In the genomic region with DNA sequence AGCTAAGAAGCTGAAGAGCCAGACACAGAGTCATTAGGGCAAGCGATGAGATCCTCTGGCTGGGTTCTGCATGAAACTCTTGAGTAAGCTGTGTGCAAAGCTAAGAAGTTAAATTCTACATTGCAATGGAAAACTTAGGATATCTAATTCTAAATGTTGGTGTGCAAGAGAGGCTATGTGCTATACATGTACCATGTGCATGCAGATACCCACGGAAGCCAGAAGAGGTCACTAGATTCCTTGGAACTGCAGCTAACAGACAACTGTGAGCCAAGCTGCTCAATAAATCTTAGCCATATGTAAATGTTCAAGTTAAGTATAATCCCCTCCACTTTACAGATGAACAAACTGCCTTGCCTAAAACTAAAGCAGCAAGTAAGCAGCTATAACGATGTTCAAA, we compare ENCODE assay signal across 9 mouse cellular contexts. TPM values are rescaled to one million over a fixed set of nuclear protein-coding genes. Genes with fewer than 3 reads are reported as not detected.
DNase-seq lines count a peak whose midpoint lies in the region; ATAC-seq and TF ChIP-seq lines count a peak whose summit lies in the region.
"Had no signal": no experiment of that assay in that cellular context is flagged by ENCODE, and none has a peak within 500 bp of the region (broad histone marks: within the 10 kb centered on the region; RNA-seq: fewer than 3 reads in every experiment).

No protein-coding gene starts in this region.

- no peak overlapping the region for H3K4me3 ChIP-seq in heart, embryonic 10.5 days
- no peak overlapping the region for H3K4me3 ChIP-seq in embryonic facial prominence, embryonic 14.5 days (ENCODE audit: low read depth, low read length)
- no peak overlapping the region for H3K4me3 ChIP-seq in lung, adult 2 months (replicated peaks; ENCODE audit: extremely low read depth, low read depth, low read length)
- no peak overlapping the region for H3K4me3 ChIP-seq in forebrain, embryonic 12.5 days (replicated peaks)
- H3K4me3 ChIP-seq: liver, embryonic 13.5 days had no signal

- TF ChIP-seq CTCF in lung, adult 2 months (IDR thresholded peaks at IDR 0.05; ENCODE audit: insufficient read depth, low read length), result peak; percentile 42; the same call in 1 of the 2 replicates

- H3K27ac ChIP-seq in heart, embryonic 10.5 days, result no peak overlapping the region
- H3K27ac ChIP-seq in embryonic facial prominence, embryonic 14.5 days (replicated peaks; ENCODE audit: low read depth, low read length), result no peak overlapping the region
- H3K27ac ChIP-seq in forebrain, embryonic 12.5 days, result no peak overlapping the region
- H3K27ac ChIP-seq: liver, embryonic 13.5 days had no signal

- H3K4me1 ChIP-seq in heart, embryonic 10.5 days, result no peaks in the 10 kb centered on the region
- no peaks in the 10 kb centered on the region for H3K4me1 ChIP-seq in embryonic facial prominence, embryonic 14.5 days (ENCODE audit: control insufficient read depth, insufficient read depth, low read length)
- no peaks in the 10 kb centered on the region for H3K4me1 ChIP-seq in lung, adult 2 months (ENCODE audit: control insufficient read depth, insufficient read depth, low read length)
- H3K4me1 ChIP-seq in forebrain, embryonic 12.5 days, result no peaks in the 10 kb centered on the region
- H3K4me1 ChIP-seq: liver, embryonic 13.5 days had no signal

- peak; percentile 37 to 47 for DNase-seq in heart, postnatal 10 days
- DNase-seq in heart, embryonic 10.5 days (ENCODE audit: low spot score), result no peak
- DNase-seq in 416B (ENCODE audit: low read depth) (peak; percentile 70), NIH3T3 (ENCODE audit: low read depth) (peak; percentile 71)
- DNase-seq in embryonic facial prominence, embryonic 14.5 days (ENCODE audit: low spot score), result peak; percentile 65
- DNase-seq in lung, adult 2 months, result no peak
- DNase-seq: liver, embryonic 13.5 days had no signal

- no peaks in the 10 kb centered on the region for H3K9me3 ChIP-seq in heart, embryonic 10.5 days
- no peaks in the 10 kb centered on the region for H3K9me3 ChIP-seq in embryonic facial prominence, embryonic 14.5 days (ENCODE audit: control insufficient read depth, low read length)
- H3K9me3 ChIP-seq in forebrain, embryonic 12.5 days, result no peaks in the 10 kb centered on the region
- H3K9me3 ChIP-seq: liver, embryonic 13.5 days had no signal

- H3K4me2 ChIP-seq in embryonic facial prominence, embryonic 14.5 days (ENCODE audit: low read depth, low read length), result no peak overlapping the region
- H3K4me2 ChIP-seq in forebrain, embryonic 12.5 days, result no peak overlapping the region
- H3K4me2 ChIP-seq: liver, embryonic 13.5 days had no signal

- no peak for ATAC-seq in embryonic facial prominence, embryonic 14.5 days (ENCODE audit: low read depth)
- ATAC-seq in activated CD4-positive, CD25-positive, alpha-beta regulatory T cell, adult 4 months, result no peak
- no peak for ATAC-seq in forebrain, embryonic 12.5 days (ENCODE audit: low FRiP score)

- WGBS in heart, embryonic 10.5 days, result 56% methylated on average over 3 of the region's 3 CpGs
- WGBS in embryonic facial prominence, embryonic 14.5 days, result 60% methylated on average over 3 of the region's 3 CpGs
- WGBS in lung, adult 2 months, result 61% methylated on average over 3 of the region's 3 CpGs
- WGBS in forebrain, embryonic 12.5 days, result 63% methylated on average over 3 of the region's 3 CpGs

- H3K9ac ChIP-seq in embryonic facial prominence, embryonic 14.5 days (ENCODE audit: low read depth, low read length), result no peak overlapping the region
- H3K9ac ChIP-seq in forebrain, embryonic 12.5 days, result no peak overlapping the region
- H3K9ac ChIP-seq: liver, embryonic 13.5 days had no signal

- intact Hi-C loops in heart, postnatal 10 days (cut with DNase I), result loop anchor here (5.0 to 10.0 kb wide), 3 partner anchors 85 to 278 kb away; a partner anchor contains a TSS

- TF ChIP-seq POLR2A in lung, adult 2 months (IDR thresholded peaks at IDR 0.05; ENCODE audit: borderline replicate concordance, extremely low read depth, low read depth, low read length), result no peak

- H3K27me3 ChIP-seq in heart, embryonic 10.5 days (ENCODE audit: insufficient read depth, poor library complexity, severe bottlenecking), result no peaks in the 10 kb centered on the region
- no peaks in the 10 kb centered on the region for H3K27me3 ChIP-seq in embryonic facial prominence, embryonic 14.5 days (replicated peaks; ENCODE audit: control insufficient read depth, insufficient read depth, low read length)
- H3K27me3 ChIP-seq in forebrain, embryonic 12.5 days, result no peaks in the 10 kb centered on the region
- H3K27me3 ChIP-seq: liver, embryonic 13.5 days had no signal

- H3K36me3 ChIP-seq in heart, embryonic 10.5 days, result peaks cover 2% of the 10 kb centered on the region; the same call in 1 of the 2 replicates
- H3K36me3 ChIP-seq in embryonic facial prominence, embryonic 14.5 days (ENCODE audit: control insufficient read depth, insufficient read depth, low read length), result peaks cover 9% of the 10 kb centered on the region
- H3K36me3 ChIP-seq in forebrain, embryonic 12.5 days (replicated peaks), result no peaks in the 10 kb centered on the region; the same call in 1 of the 2 replicates
- H3K36me3 ChIP-seq: liver, embryonic 13.5 days had no signal

RNA-seq across cellular contexts. Expression of a gene that starts 22.5 kb away (rescaled TPM):
- under 1 TPM; 0.29 to 0.47 TPM for total RNA-seq in heart, postnatal 10 days (2021)
- 0.92 and 1.4 TPM in 2 replicates for polyA plus RNA-seq in heart, embryonic 10.5 days (2016; fragmentation: Nextera tagmentation; extraction: Ambion mirVana)
- polyA plus RNA-seq in embryonic facial prominence, embryonic 14.5 days (2014; fragmentation: Nextera tagmentation; extraction: Ambion mirVana), result 1.2 and 1.7 TPM in 2 replicates
- polyA plus RNA-seq in lung, adult 2 months (2012; rRNA removed), result 0.09 and 0.14 TPM in 2 replicates
- not detected for polyA plus RNA-seq in activated CD4-positive, CD25-positive, alpha-beta regulatory T cell, adult 4 months (2017; shearing (Covaris generic))
- 1.8 and 2.8 TPM in 2 replicates for polyA plus RNA-seq in forebrain, embryonic 12.5 days (2016; fragmentation: Nextera tagmentation; extraction: Ambion mirVana)

Comparison
In these comparisons a context has a peak if more than half of its experiments do, and no peak if none do; other contexts are left out.
1. DNase-seq: peak in heart, postnatal 10 days (2 of 2), 416B (single experiment), NIH3T3 (single experiment) and embryonic facial prominence, embryonic 14.5 days (single experiment); none in heart, embryonic 10.5 days (single experiment) and lung, adult 2 months (single experiment).